Mouse (Mus musculus) T-helper 17 cell (primary cell): ENCODE measurements at regions not wholly inside any gene's neighbourhood (a gene's known extent, or its start where the extent isn't known, plus 50 kb on each side); places are given as distances from the start of the nearest gene placed in this dataset.
"Not testable (repeated sequence)": the region's sequence is repeated elsewhere in the genome, so short reads cannot be mapped to it uniquely, and the experiment has no call there.

Experiments
- in situ Hi-C, 2 experiments: fragments of 300-600 bp; cut with MboI, MseI; formaldehyde crosslinking; loops; 1 replicate in 1 of 2; 2 replicates in 1 of 2; pipeline ENCODE4 v1.15.1; 2025; ENCODE audit warnings: high pct_unique_total_duplicates in 2 of 2

- in situ Hi-C loops, result no loop called here
These were observed 54.0 kb upstream of the Cnep1r1 start for GRCm38 (mm10) chr8:88064414-88065110.

GRCm38 (mm10) chr8:88059107-88059506, 59.5 kb upstream of the Cnep1r1 start:
- in situ Hi-C loops, result not testable (repeated sequence)

GRCm38 (mm10) chr8:88057686-88058234, 60.8 kb upstream of the Cnep1r1 start:
- in situ Hi-C loops, result no loop called here

GRCm38 (mm10) chr8:88050651-88051050, 67.9 kb upstream of the Cnep1r1 start:
- in situ Hi-C loops, result no loop called here

GRCm38 (mm10) chr8:88049091-88049490, 69.5 kb upstream of the Cnep1r1 start:
- in situ Hi-C loops, result loop anchor here in 1 of 2 experiments (25.0 kb wide), 1 partner anchor 1112 kb away; no protein-coding TSS in a partner anchor

- in situ Hi-C loops, result loop anchor here in 1 of 2 experiments (25.0 kb wide), 1 partner anchor 1109 kb away; no protein-coding TSS in a partner anchor
These were observed 72.6 kb upstream of the Cnep1r1 start for GRCm38 (mm10) chr8:88045995-88046394.

DNA sequence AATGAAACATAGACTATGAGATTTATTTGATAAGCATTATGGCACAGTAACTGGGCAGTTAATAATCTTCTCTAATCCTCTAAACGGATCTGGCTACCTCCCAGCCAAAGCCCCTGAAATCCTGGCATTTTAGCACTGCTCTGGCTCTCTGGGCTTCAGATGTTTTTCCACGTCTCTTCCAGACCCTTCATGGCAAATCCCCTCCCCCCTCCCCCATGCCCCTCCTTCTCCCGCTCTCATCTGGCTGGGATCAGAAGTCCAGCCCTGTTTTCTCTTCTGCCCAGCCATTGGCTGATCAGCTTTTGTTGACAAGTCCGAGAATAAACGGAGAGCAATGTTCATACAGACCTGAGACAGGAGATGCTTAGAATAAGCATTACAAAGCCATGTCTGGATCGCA, 79.3 kb upstream of the Cnep1r1 start:
- in situ Hi-C loops, result loop anchor here in 1 of 2 experiments (25.0 kb wide), 1 partner anchor 1102 kb away; no protein-coding TSS in a partner anchor

- in situ Hi-C loops, result loop anchor here in 1 of 2 experiments (25.0 kb wide), 1 partner anchor 1101 kb away; no protein-coding TSS in a partner anchor
These were observed 78.6 kb upstream of the Zfp423 start for GRCm38 (mm10) chr8:88037994-88038393.

DNA sequence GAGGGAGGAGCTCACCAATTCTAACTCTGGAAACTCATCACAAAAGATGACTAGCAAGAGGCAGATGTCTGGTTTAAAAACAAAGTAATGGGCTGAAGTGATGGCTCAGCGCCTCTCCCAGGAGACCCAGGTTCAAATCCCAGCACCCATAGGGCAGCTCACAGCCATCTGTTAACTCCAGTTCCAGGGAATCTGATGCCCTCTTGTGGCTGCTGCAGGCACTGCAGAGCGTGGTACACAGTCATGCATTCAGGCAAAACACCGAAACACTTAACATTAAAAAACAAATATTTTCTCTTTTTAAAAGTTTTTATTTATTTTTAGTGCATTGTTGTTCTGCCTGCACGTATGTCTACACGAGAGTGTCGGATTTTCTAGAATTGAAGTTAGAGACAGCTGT, 73.7 kb upstream of the Zfp423 start:
- in situ Hi-C loops, result loop anchor here in 1 of 2 experiments (25.0 kb wide), 1 partner anchor 1096 kb away; no protein-coding TSS in a partner anchor

GRCm38 (mm10) chr8:88024496-88024895, 65.1 kb upstream of the Zfp423 start:
- in situ Hi-C loops, result no loop called here

DNA sequence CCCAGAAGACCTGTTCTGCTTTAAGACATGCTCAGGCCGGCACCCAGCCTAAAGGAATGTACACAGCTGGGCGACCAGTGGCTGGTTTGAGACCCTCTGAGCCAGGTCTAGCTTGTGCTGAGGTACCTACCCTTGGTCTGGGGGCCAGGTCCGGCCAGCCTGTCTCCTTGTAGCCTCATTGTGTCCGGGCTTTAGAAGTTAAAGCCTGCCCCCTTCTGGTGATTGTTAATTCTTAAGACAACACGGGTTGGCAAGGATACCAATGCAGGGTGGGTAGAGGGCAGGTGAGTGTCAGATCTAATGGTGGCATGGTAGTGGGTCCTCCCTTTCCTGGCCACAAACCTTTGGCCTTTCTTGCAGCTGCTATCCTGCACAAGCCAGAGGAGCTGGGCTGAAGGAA, 64.0 kb upstream of the Zfp423 start:
- in situ Hi-C loops, result no loop called here

- in situ Hi-C loops, result no loop called here
These were observed 63.5 kb upstream of the Zfp423 start for GRCm38 (mm10) chr8:88022776-88023385.

GRCm38 (mm10) chr8:88019243-88020115, 60.1 kb upstream of the Zfp423 start:
- in situ Hi-C loops, result no loop called here

DNA sequence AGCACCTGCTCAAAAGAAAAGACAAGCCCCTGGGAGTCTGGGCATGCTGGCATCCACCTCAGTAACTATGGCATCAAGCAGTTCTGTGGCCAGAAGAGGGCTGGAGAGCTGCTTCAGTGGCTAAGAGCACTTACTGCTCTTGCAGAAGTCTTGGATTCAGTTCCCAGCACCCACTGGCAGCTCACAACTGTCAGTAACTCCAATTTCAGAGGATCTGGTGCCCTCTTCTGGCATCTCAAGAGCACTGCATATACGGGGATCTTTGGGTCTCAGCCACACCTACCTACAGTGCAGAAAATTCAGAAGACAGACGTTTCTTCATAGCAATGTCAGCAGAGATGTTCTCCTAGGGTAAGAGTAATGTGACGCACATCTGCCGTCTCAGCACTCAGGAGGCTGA, 59.1 kb upstream of the Zfp423 start:
- in situ Hi-C loops, result no loop called here

- in situ Hi-C loops, result no loop called here
These were observed 52.9 kb upstream of the Zfp423 start for GRCm38 (mm10) chr8:88012177-88012825.

DNA sequence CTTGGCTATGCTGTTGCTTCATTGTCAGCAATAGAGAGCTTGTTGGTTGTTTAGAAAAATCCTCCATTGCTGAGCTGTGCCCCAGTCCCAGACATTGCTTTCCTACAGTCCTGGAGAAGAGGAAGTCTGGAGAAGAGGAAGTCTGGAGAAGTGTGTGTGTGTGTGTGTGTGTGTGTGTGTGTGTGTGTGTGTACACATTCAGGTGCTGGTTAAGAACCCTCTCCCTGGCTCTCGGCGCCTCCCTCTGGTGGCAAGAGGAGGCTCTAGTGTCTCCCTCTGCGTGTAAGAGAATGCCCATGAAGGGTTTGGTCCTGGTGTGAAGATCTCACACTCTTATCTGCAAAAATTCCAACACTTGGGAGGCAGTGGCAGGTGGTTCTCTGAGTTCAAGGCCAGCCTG, 51.2 kb upstream of the Zfp423 start:
- in situ Hi-C loops, result no loop called here

GRCm38 (mm10) chr8:88009878-88010277, 50.5 kb upstream of the Zfp423 start:
- in situ Hi-C loops, result no loop called here
